Mouse (Mus musculus): ENCODE results near the gene Tbxas1.

- TF ChIP-seq CTCF (IDR thresholded peaks at IDR 0.05; ENCODE audit: low read depth, low read length) (no peak), POLR2A (IDR thresholded peaks at IDR 0.05; ENCODE audit: extremely low read depth, insufficient read depth, low read length) (no peak)
Observed at GRCm38 (mm10) chr6:38944392-38944791, 69.2 kb downstream of the Tbxas1 start.
